Mouse (Mus musculus): ENCODE results near the gene Chic2. TPM values are rescaled to one million over a fixed set of nuclear protein-coding genes. Genes with fewer than 3 reads are reported as not detected.

Gene Chic2
- total RNA-seq, 2 experiments from 2014 or later: 25.2 to 25.8 TPM

GRCm38 (mm10) chr5:75070132-75070531 is 25.6 kb upstream of the Chic2 start:
- DNase-seq (ENCODE audit: low spot score in 2 of 2): no peak

GRCm38 (mm10) chr5:75067125-75067756 is 22.7 kb upstream of the Chic2 start:
- DNase-seq (ENCODE audit: low spot score in 2 of 2): no peak

- DNase-seq (ENCODE audit: low spot score in 2 of 2): no peak
Observed at GRCm38 (mm10) chr5:75066715-75067114, 22.1 kb upstream of the Chic2 start.

GRCm38 (mm10) chr5:75063177-75063576 is 18.6 kb upstream of the Chic2 start:
- no peak for DNase-seq (ENCODE audit: low spot score in 2 of 2)

GRCm38 (mm10) chr5:75051109-75051508 is 6.5 kb upstream of the Chic2 start:
- no peak for DNase-seq (ENCODE audit: low spot score in 2 of 2)

- peak; percentile 23 to 35 for DNase-seq (ENCODE audit: low spot score in 2 of 2)
Observed at GRCm38 (mm10) chr5:75046681-75047321, 2.2 kb upstream of the Chic2 start.

GRCm38 (mm10) chr5:75045371-75045770 is 797 bp upstream of the Chic2 start:
- DNase-seq (ENCODE audit: low spot score in 2 of 2): no peak

- DNase-seq (ENCODE audit: low spot score in 2 of 2): peak; percentile 17 to 41
Observed at GRCm38 (mm10) chr5:75043621-75044301, 813 bp downstream of the Chic2 start.

- DNase-seq (ENCODE audit: low spot score in 2 of 2): no peak
Observed at GRCm38 (mm10) chr5:75043011-75043445, 1.5 kb downstream of the Chic2 start.

GRCm38 (mm10) chr5:75039307-75039706 is 5.3 kb downstream of the Chic2 start:
- no peak for DNase-seq (ENCODE audit: low spot score in 2 of 2)

GRCm38 (mm10) chr5:75035475-75035874 is 9.1 kb downstream of the Chic2 start:
- no peak for DNase-seq (ENCODE audit: low spot score in 2 of 2)

GRCm38 (mm10) chr5:75014768-75015167 is 29.8 kb downstream of the Chic2 start:
- no peak for DNase-seq (ENCODE audit: low spot score in 2 of 2)

GRCm38 (mm10) chr5:75012771-75013421 is 31.7 kb downstream of the Chic2 start:
- DNase-seq (ENCODE audit: low spot score in 2 of 2): no peak

GRCm38 (mm10) chr5:75011985-75012738 is 32.4 kb downstream of the Chic2 start:
- no peak for DNase-seq (ENCODE audit: low spot score in 2 of 2)

GRCm38 (mm10) chr5:75004755-75005154 is 39.8 kb downstream of the Chic2 start:
- DNase-seq (ENCODE audit: low spot score in 2 of 2): no peak

GRCm38 (mm10) chr5:75002109-75002508 is 42.5 kb downstream of the Chic2 start:
- DNase-seq (ENCODE audit: low spot score in 2 of 2): no peak

GRCm38 (mm10) chr5:74998716-74999512 is 45.7 kb downstream of the Chic2 start:
- DNase-seq (ENCODE audit: low spot score in 2 of 2): no peak

GRCm38 (mm10) chr5:74994947-74995346 is 49.6 kb downstream of the Chic2 start:
- no peak for DNase-seq (ENCODE audit: low spot score in 2 of 2)

GRCm38 (mm10) chr5:74984101-74984500 is 60.5 kb downstream of the Chic2 start:
- no peak for DNase-seq (ENCODE audit: low spot score in 2 of 2)

- no peak for DNase-seq (ENCODE audit: low spot score in 2 of 2)
Observed at GRCm38 (mm10) chr5:74980574-74980973, 64.0 kb downstream of the Chic2 start.
